ENCODE assay signal across 8 mouse cellular contexts in genomic region chr11:87595976-87596375, GRCm38 (mm10). TPM values are rescaled to one million over a fixed set of nuclear protein-coding genes. Genes with fewer than 3 reads are reported as not detected.
DNase-seq lines count a peak whose midpoint lies in the region; ATAC-seq and TF ChIP-seq lines count a peak whose summit lies in the region.

No protein-coding gene starts in this region.

- peaks cover 55% of the 10 kb centered on the region for H3K36me3 ChIP-seq in heart, embryonic 10.5 days
- peaks cover 1% of the 10 kb centered on the region for H3K36me3 ChIP-seq in testis, adult 2 months (ENCODE audit: control insufficient read depth, insufficient read depth, low read length)
- H3K36me3 ChIP-seq in hindbrain, embryonic 13.5 days: peaks cover 41% of the 10 kb centered on the region
- peaks cover 49% of the 10 kb centered on the region for H3K36me3 ChIP-seq in midbrain, embryonic 14.5 days (ENCODE audit: control insufficient read depth, insufficient read depth, low read length)

- peak overlapping the region; percentile 99 for H3K9ac ChIP-seq in hindbrain, embryonic 13.5 days
- H3K9ac ChIP-seq in midbrain, embryonic 14.5 days (replicated peaks; ENCODE audit: low read length): peak overlapping the region; percentile 93

- peaks cover 51% of the 10 kb centered on the region for H3K4me1 ChIP-seq in heart, embryonic 10.5 days
- peaks cover 20% of the 10 kb centered on the region for H3K4me1 ChIP-seq in testis, adult 2 months (ENCODE audit: control insufficient read depth, insufficient read depth, low read length)
- H3K4me1 ChIP-seq in hindbrain, embryonic 13.5 days (replicated peaks): peaks cover 51% of the 10 kb centered on the region
- H3K4me1 ChIP-seq in midbrain, embryonic 14.5 days (ENCODE audit: control insufficient read depth, insufficient read depth, low read length): peaks cover 25% of the 10 kb centered on the region

- H3K27me3 ChIP-seq in heart, embryonic 10.5 days (ENCODE audit: insufficient read depth, poor library complexity, severe bottlenecking): no peaks in the 10 kb centered on the region
- no peaks in the 10 kb centered on the region for H3K27me3 ChIP-seq in testis, adult 2 months (ENCODE audit: control insufficient read depth, insufficient read depth, low read length)
- no peaks in the 10 kb centered on the region for H3K27me3 ChIP-seq in hindbrain, embryonic 13.5 days
- H3K27me3 ChIP-seq in midbrain, embryonic 14.5 days (ENCODE audit: control insufficient read depth, insufficient read depth, low read length): no peaks in the 10 kb centered on the region

- ATAC-seq in hindbrain, embryonic 13.5 days (ENCODE audit: low FRiP score): no peak
- ATAC-seq in midbrain, embryonic 14.5 days (ENCODE audit: low FRiP score, low TSS enrichment): no peak

- peak overlapping the region; percentile 87 for H3K27ac ChIP-seq in heart, embryonic 10.5 days
- no peak overlapping the region for H3K27ac ChIP-seq in testis, adult 2 months (ENCODE audit: control insufficient read depth, insufficient read depth, low read depth, low read length)
- peak overlapping the region; percentile 94 for H3K27ac ChIP-seq in hindbrain, embryonic 13.5 days
- peak overlapping the region; percentile 84 for H3K27ac ChIP-seq in midbrain, embryonic 14.5 days (replicated peaks; ENCODE audit: low read depth, low read length)

- intact Hi-C loops in heart, postnatal 36 days (cut with DNase I): no loop called here

- no peak for TF ChIP-seq POLR2A in testis, adult 2 months (IDR thresholded peaks at IDR 0.05; ENCODE audit: control insufficient read depth, low read depth, low read length)

- H3K9me3 ChIP-seq in heart, embryonic 10.5 days: no peaks in the 10 kb centered on the region
- H3K9me3 ChIP-seq in hindbrain, embryonic 13.5 days: no peaks in the 10 kb centered on the region
- H3K9me3 ChIP-seq in midbrain, embryonic 14.5 days (ENCODE audit: control insufficient read depth, low read length): no peaks in the 10 kb centered on the region

- no peak for TF ChIP-seq CTCF in testis, adult 2 months (IDR thresholded peaks at IDR 0.05; ENCODE audit: control insufficient read depth, insufficient read depth, insufficient replicate concordance, low read depth, low read length)

- 15% methylated on average over 7 of the region's 7 CpGs for WGBS in heart, embryonic 10.5 days
- WGBS in hindbrain, embryonic 13.5 days: 6% methylated on average over 7 of the region's 7 CpGs
- 4% methylated on average over 7 of the region's 7 CpGs for WGBS in midbrain, embryonic 14.5 days

- H3K4me3 ChIP-seq in heart, embryonic 10.5 days: peak overlapping the region; percentile 69
- H3K4me3 ChIP-seq in testis, adult 2 months (ENCODE audit: control insufficient read depth, low read depth, low read length): peak overlapping the region; percentile 48
- peak overlapping the region; percentile 90 for H3K4me3 ChIP-seq in hindbrain, embryonic 13.5 days
- H3K4me3 ChIP-seq in midbrain, embryonic 14.5 days (replicated peaks; ENCODE audit: low read depth, low read length): peak overlapping the region; percentile 89

- H3K4me2 ChIP-seq in hindbrain, embryonic 13.5 days: peak overlapping the region; percentile 83
- peak overlapping the region; percentile 82 for H3K4me2 ChIP-seq in midbrain, embryonic 14.5 days (ENCODE audit: low read length)

- no peak for DNase-seq in heart, embryonic 10.5 days (ENCODE audit: low spot score)
- DNase-seq in heart, postnatal 36 days: no peak
- no peak for DNase-seq in testis, postnatal 14 days (ENCODE audit: low spot score)
- DNase-seq in midbrain, embryonic 14.5 days: peak; percentile 47
- no peak for DNase-seq in spleen, postnatal 4 days (ENCODE audit: low spot score in 2 of 2)
- DNase-seq in gastrocnemius, adult 8-10 months (ENCODE audit: low spot score in 2 of 2): no peak

RNA-seq across cellular contexts. Expression of gene Mtmr4, which starts 4.0 kb away (rescaled TPM):
- polyA plus RNA-seq in heart, embryonic 10.5 days (2016; fragmentation: Nextera tagmentation; extraction: Ambion mirVana): 29.7 and 38.1 TPM in 2 replicates
- total RNA-seq in heart, postnatal 36 days (2021): 10 to 100 TPM; 18.8 to 27.1 TPM
- 33.6 and 33.7 TPM in 2 replicates for polyA plus RNA-seq in testis, adult 2 months (2012; rRNA removed)
- polyA plus RNA-seq in hindbrain, embryonic 13.5 days (2015; fragmentation: Nextera tagmentation; extraction: Ambion mirVana): 60.4 and 60.7 TPM in 2 replicates
- 54.1 and 75.1 TPM in 2 replicates for polyA plus RNA-seq in midbrain, embryonic 14.5 days (2014; fragmentation: Nextera tagmentation; extraction: Ambion mirVana)
- total RNA-seq in gastrocnemius, adult 8-10 months (2022): 10 to 100 TPM in 3 of 4 experiments, 1 to 10 TPM in 1; 9.8 to 12.6 (median 11.4) TPM

RNA-seq across cellular contexts. Expression of gene Hsf5, which starts 21.0 kb away (rescaled TPM):
- 0.15 and 0.21 TPM in 2 replicates for polyA plus RNA-seq in heart, embryonic 10.5 days (2016; fragmentation: Nextera tagmentation; extraction: Ambion mirVana)
- total RNA-seq in heart, postnatal 36 days (2021): not detected
- polyA plus RNA-seq in testis, adult 2 months (2012; rRNA removed): 89.4 and 90.3 TPM in 2 replicates
- polyA plus RNA-seq in hindbrain, embryonic 13.5 days (2015; fragmentation: Nextera tagmentation; extraction: Ambion mirVana): 0.51 and 0.63 TPM in 2 replicates
- 0.37 and 0.46 TPM in 2 replicates for polyA plus RNA-seq in midbrain, embryonic 14.5 days (2014; fragmentation: Nextera tagmentation; extraction: Ambion mirVana)
- total RNA-seq in gastrocnemius, adult 8-10 months (2022): under 1 TPM in 1 of 4 experiments, not detected in 3; 0.09 TPM

RNA-seq across cellular contexts. Expression of gene Sept4, which starts 27.3 kb away (rescaled TPM):
- polyA plus RNA-seq in heart, embryonic 10.5 days (2016; fragmentation: Nextera tagmentation; extraction: Ambion mirVana): 11.2 and 14.3 TPM in 2 replicates
- 10 to 100 TPM; 41.8 to 45.8 TPM for total RNA-seq in heart, postnatal 36 days (2021)
- polyA plus RNA-seq in testis, adult 2 months (2012; rRNA removed): 159 and 174 TPM in 2 replicates
- 20.2 and 22.4 TPM in 2 replicates for polyA plus RNA-seq in hindbrain, embryonic 13.5 days (2015; fragmentation: Nextera tagmentation; extraction: Ambion mirVana)
- 20.0 and 21.5 TPM in 2 replicates for polyA plus RNA-seq in midbrain, embryonic 14.5 days (2014; fragmentation: Nextera tagmentation; extraction: Ambion mirVana)
- 10 to 100 TPM in 1 of 4 experiments, 1 to 10 TPM in 3; 4.2 to 13.6 (median 8.2) TPM for total RNA-seq in gastrocnemius, adult 8-10 months (2022)

RNA-seq across cellular contexts. Expression of gene Gm11492, which starts 29.5 kb away (rescaled TPM):
- not detected in 2 replicates for polyA plus RNA-seq in heart, embryonic 10.5 days (2016; fragmentation: Nextera tagmentation; extraction: Ambion mirVana)
- total RNA-seq in heart, postnatal 36 days (2021): not detected
- 92.8 and 97.9 TPM in 2 replicates for polyA plus RNA-seq in testis, adult 2 months (2012; rRNA removed)
- polyA plus RNA-seq in hindbrain, embryonic 13.5 days (2015; fragmentation: Nextera tagmentation; extraction: Ambion mirVana): not detected in 2 replicates
- polyA plus RNA-seq in midbrain, embryonic 14.5 days (2014; fragmentation: Nextera tagmentation; extraction: Ambion mirVana): not detected in 2 replicates
- not detected for total RNA-seq in gastrocnemius, adult 8-10 months (2022)

Comparison
In these comparisons a context has a peak if more than half of its experiments do, and no peak if none do; other contexts are left out.
1. RNA of gene Hsf5, which starts 21.0 kb away (polyA plus RNA-seq): 89.4 to 90.3 TPM in testis, adult 2 months; 0.51 to 0.63 TPM in hindbrain, embryonic 13.5 days, 0.37 to 0.46 TPM in midbrain, embryonic 14.5 days and 0.15 to 0.21 TPM in heart, embryonic 10.5 days; every median in the first group is over 10 times any median in the second.
2. Peak in every context shown above with its lines, with median percentiles within 50 percentile points of each other: H3K4me3 ChIP-seq.